Mouse (Mus musculus) lung, embryonic 16.5 days (tissue): ENCODE data around the gene Muc3. TPM values are rescaled to one million over a fixed set of nuclear protein-coding genes. Genes with fewer than 3 reads are reported as not detected.
A peak's percentile ranks its signal among the peaks of the same experiment; 100 is the strongest.
"Not testable (repeated sequence)": the region's sequence is repeated elsewhere in the genome, so short reads cannot be mapped to it uniquely, and the experiment has no call there.

Experiments used
- ATAC-seq: fragments of 200-750 bp; cut with Nextera tagmentation; 2 replicates; pipeline ENCODE4 v1.8.0; 2017; ENCODE audit warnings: low read depth, mild to moderate bottlenecking, moderate library complexity
- H3K27ac ChIP-seq: fragments of 300-500 bp; sonication (generic); 2 replicates; pipeline ENCODE4 v1.5.1; 2014; ENCODE audit warnings: mild to moderate bottlenecking, control low read depth, low read length
- H3K27me3 ChIP-seq: fragments of 300-500 bp; sonication (generic); 2 replicates; pipeline ENCODE4 v1.6.1; 2014; ENCODE audit warnings: low read depth, low read length, mixed read lengths; ENCODE audit not compliant: control insufficient read depth, insufficient read depth
- H3K36me3 ChIP-seq: fragments of 300-500 bp; sonication (generic); 2 replicates; pipeline ENCODE4 v1.6.1; 2014; ENCODE audit warnings: low read length; ENCODE audit not compliant: control insufficient read depth, insufficient read depth
- H3K4me1 ChIP-seq: fragments of 300-500 bp; sonication (generic); replicated peaks from 2 replicates; pipeline ENCODE4 v1.6.1; 2014; ENCODE audit warnings: low read length, mixed read lengths; ENCODE audit not compliant: control insufficient read depth, insufficient read depth
- H3K4me2 ChIP-seq: fragments of 300-500 bp; sonication (generic); 2 replicates; pipeline ENCODE4 v1.6.1; 2014; ENCODE audit warnings: low read depth, low read length, control low read depth
- H3K4me3 ChIP-seq: fragments of 300-500 bp; sonication (generic); 2 replicates; pipeline ENCODE4 v1.5.1; 2014; ENCODE audit warnings: mild to moderate bottlenecking, low read length, control low read depth
- H3K9ac ChIP-seq: fragments of 300-500 bp; sonication (generic); 2 replicates; pipeline ENCODE4 v1.6.1; 2014; ENCODE audit warnings: low read length, control low read depth
- H3K9me3 ChIP-seq: fragments of 300-500 bp; sonication (generic); 2 replicates; pipeline ENCODE4 v1.6.1; 2016; ENCODE audit warnings: low read length; ENCODE audit not compliant: control insufficient read depth
- WGBS: fragments of 180-500 bp; shearing (Covaris S2); extraction: QIAGEN DNeasy Blood & Tissue Kit; methylation state at CpG from one replicate; pipeline ENCODE4 v1.1.7; 2014; 5-methylcytosine and 5-hydroxymethylcytosine counted together
- polyA plus RNA-seq: library from polyadenylated mRNA; unstranded; fragments of >200 nt; fragmentation: Nextera tagmentation; extraction: Ambion mirVana; gene quantifications from 2 replicates; pipeline ENCODE4 v1.2.1, GENCODE M21; 2015

The Muc3 gene
- polyA plus RNA-seq, 1 experiment from 2014 or later, result not detected

- no peak for ATAC-seq
- WGBS, result 2% methylated on average over 3 of the region's 3 CpGs
- Histone ChIP-seq H3K27ac (no peak overlapping the region), H3K4me1 (no peaks in the 10 kb centered on the region), H3K4me3 (no peak overlapping the region), H3K9me3 (no peaks in the 10 kb centered on the region), H3K27me3 (no peaks in the 10 kb centered on the region), H3K4me2 (no peak overlapping the region), H3K9ac (no peak overlapping the region), H3K36me3 (no peaks in the 10 kb centered on the region)
Measured at GRCm38 (mm10) chr5:137131490-137131889, 17.6 kb downstream of the Muc3 start.

- Histone ChIP-seq H3K9me3 (no peaks in the 10 kb centered on the region), H3K27ac (no peak overlapping the region), H3K36me3 (no peaks in the 10 kb centered on the region), H3K4me2 (no peak overlapping the region), H3K9ac (no peak overlapping the region), H3K27me3 (no peaks in the 10 kb centered on the region), H3K4me1 (no peaks in the 10 kb centered on the region), H3K4me3 (no peak overlapping the region)
- WGBS, result 15% methylated on average over 5 of the region's 5 CpGs
- ATAC-seq, result no peak
Measured at GRCm38 (mm10) chr5:137129281-137129680, 19.8 kb downstream of the Muc3 start.

DNA sequence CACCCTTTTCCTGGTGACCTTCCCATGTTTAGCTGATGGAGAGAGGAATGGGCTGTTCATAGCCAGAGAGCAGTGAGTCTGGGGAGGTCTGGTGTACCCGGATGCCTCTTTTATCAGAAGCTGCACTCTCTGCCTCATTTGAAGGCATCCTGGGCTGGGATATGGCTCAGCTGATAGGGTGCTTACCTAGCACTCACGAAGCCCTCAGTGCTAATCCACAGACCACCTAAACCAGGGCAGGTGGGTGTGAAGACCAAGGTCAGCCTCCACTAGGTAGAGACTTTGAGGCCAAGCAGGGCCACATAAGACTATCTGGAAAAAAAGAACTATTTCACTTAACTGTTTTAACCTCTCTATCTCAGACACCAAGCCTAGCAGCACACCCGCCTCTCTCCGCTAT is 25.6 kb downstream of the Muc3 start:
- Histone ChIP-seq H3K27ac (no peak overlapping the region), H3K9ac (no peak overlapping the region), H3K4me3 (no peak overlapping the region), H3K4me1 (peaks cover 4% of the 10 kb centered on the region; the same call in 1 of the 2 replicates), H3K27me3 (no peaks in the 10 kb centered on the region), H3K9me3 (no peaks in the 10 kb centered on the region), H3K4me2 (no peak overlapping the region), H3K36me3 (no peaks in the 10 kb centered on the region)
- ATAC-seq, result no peak
- WGBS, result 75% methylated on average over 4 of the region's 4 CpGs

GRCm38 (mm10) chr5:137122686-137123193 is 26.4 kb downstream of the Muc3 start:
- Histone ChIP-seq H3K9me3 (no peaks in the 10 kb centered on the region), H3K4me3 (no peak overlapping the region), H3K27ac (no peak overlapping the region), H3K27me3 (no peaks in the 10 kb centered on the region), H3K4me1 (peaks cover 4% of the 10 kb centered on the region; the same call in 1 of the 2 replicates), H3K36me3 (no peaks in the 10 kb centered on the region), H3K9ac (no peak overlapping the region), H3K4me2 (no peak overlapping the region)
- peak; percentile 61 for ATAC-seq
- WGBS, result 12% methylated on average over 14 of the region's 14 CpGs

- Histone ChIP-seq H3K9me3 (no peaks in the 10 kb centered on the region), H3K36me3 (no peaks in the 10 kb centered on the region), H3K4me1 (peaks cover 9% of the 10 kb centered on the region), H3K27ac (no peak overlapping the region), H3K4me2 (no peak overlapping the region), H3K4me3 (no peak overlapping the region), H3K27me3 (no peaks in the 10 kb centered on the region), H3K9ac (no peak overlapping the region)
- WGBS, result 71% methylated on average over 4 of the region's 4 CpGs
- ATAC-seq, result no peak
Measured at GRCm38 (mm10) chr5:137121280-137121679, 27.8 kb downstream of the Muc3 start.

DNA sequence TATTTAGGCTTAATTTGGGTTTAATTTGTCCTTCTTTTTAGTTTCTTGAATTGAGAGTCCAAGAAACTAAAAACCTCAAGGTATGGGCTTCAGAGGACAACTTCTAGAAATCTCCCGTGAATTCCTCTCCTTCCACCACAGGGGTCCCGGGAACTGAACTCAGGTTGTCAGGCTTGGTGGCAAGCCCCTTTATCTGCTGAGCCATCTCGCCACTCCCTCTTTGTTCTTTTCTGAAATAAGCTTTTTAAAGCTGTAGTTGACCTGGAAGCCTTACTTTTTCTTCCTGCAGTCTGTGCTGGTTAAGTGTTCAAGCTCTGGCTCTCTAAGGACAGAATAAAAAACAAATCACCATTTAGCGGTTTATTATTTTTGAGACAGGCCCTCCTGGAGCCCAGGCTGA is 30.2 kb downstream of the Muc3 start:
- H3K36me3 ChIP-seq, result peaks cover 3% of the 10 kb centered on the region
- no peaks in the 10 kb centered on the region for H3K27me3 ChIP-seq
- no peak overlapping the region for H3K9ac ChIP-seq
- H3K9me3 ChIP-seq, result no peaks in the 10 kb centered on the region
- no peak overlapping the region for H3K4me2 ChIP-seq
- no peak overlapping the region for H3K4me3 ChIP-seq
- 78% methylated on average over 4 of the region's 4 CpGs for WGBS
- no peak overlapping the region for H3K27ac ChIP-seq
- peaks cover 17% of the 10 kb centered on the region for H3K4me1 ChIP-seq
- no peak for ATAC-seq

- H3K4me3 ChIP-seq, ATAC-seq, H3K27me3 ChIP-seq, H3K4me2 ChIP-seq, H3K9me3 ChIP-seq, H3K27ac ChIP-seq, H3K9ac ChIP-seq: not testable (repeated sequence)
- peaks cover 17% of the 10 kb centered on the region for H3K4me1 ChIP-seq
- WGBS, result 91% methylated on average over 3 of the region's 3 CpGs
- H3K36me3 ChIP-seq, result peaks cover 12% of the 10 kb centered on the region
Measured at GRCm38 (mm10) chr5:137117994-137118393, 31.1 kb downstream of the Muc3 start.

DNA sequence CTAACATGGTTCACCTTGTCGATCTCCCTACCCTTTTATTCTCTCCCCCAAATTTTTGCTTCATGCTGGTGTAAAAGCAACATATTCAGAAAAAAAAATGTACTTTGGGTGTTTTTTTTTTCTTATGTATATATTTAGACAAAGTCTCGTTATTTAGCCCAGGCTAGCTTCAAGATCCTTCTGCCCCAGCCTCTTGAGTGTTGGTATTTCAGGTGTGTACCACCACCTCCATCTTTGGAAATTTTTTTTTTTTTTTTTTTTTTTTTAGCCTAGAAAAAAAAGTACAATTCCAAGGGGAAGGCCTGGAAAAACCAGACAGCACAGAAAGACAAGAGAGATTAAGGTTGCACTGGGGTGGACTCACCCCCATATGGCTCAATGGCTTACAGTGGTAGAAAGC is 32.1 kb downstream of the Muc3 start:
- H3K9me3 ChIP-seq, result no peaks in the 10 kb centered on the region
- H3K4me3 ChIP-seq, result no peak overlapping the region
- H3K27ac ChIP-seq, result no peak overlapping the region
- 71% methylated on average over 2 of the region's 2 CpGs for WGBS
- no peak overlapping the region for H3K4me2 ChIP-seq
- no peak for ATAC-seq
- H3K4me1 ChIP-seq, result peaks cover 13% of the 10 kb centered on the region
- H3K27me3 ChIP-seq, result no peaks in the 10 kb centered on the region
- H3K36me3 ChIP-seq, result peaks cover 19% of the 10 kb centered on the region
- H3K9ac ChIP-seq, result no peak overlapping the region

- WGBS, result 5% methylated on average over 29 of the region's 29 CpGs
- Histone ChIP-seq H3K27ac (peak within 1 kb of the TSS; percentile 41), H3K4me1 (peaks cover 13% of the 10 kb centered on the region), H3K9ac (peak within 1 kb of the TSS; percentile 88), H3K4me3 (peak within 1 kb of the TSS; percentile 78), H3K27me3 (no peaks in the 10 kb centered on the region), H3K36me3 (peaks cover 23% of the 10 kb centered on the region), H3K9me3 (no peaks in the 10 kb centered on the region), H3K4me2 (peak within 1 kb of the TSS; percentile 84)
- ATAC-seq, result peak; percentile 93
Measured at GRCm38 (mm10) chr5:137115866-137116847, 33.0 kb downstream of the Muc3 start, which contains the start of gene Trim56. Gene Trim56, minus strand, starts transcription at chr5:137116209.
